Mouse (Mus musculus) embryonic fibroblast, embryonic 13.5 days (primary cell): ENCODE data around the gene Olfr1469.

ENCODE experiments used
- CTCF ChIP-seq: IDR thresholded peaks from 2 replicates; pipeline ENCODE4 v1.5.1; 2011; ENCODE audit warnings: mild to moderate bottlenecking, control low read depth, low read length, moderate library complexity, borderline replicate concordance; ENCODE audit not compliant: insufficient read depth
- POLR2A ChIP-seq: IDR thresholded peaks from 2 replicates; pipeline ENCODE4 v1.6.1; 2011; ENCODE audit warnings: low read depth, mild to moderate bottlenecking, control low read depth, low read length, moderate library complexity

- no peak for TF ChIP-seq CTCF
- no peak for TF ChIP-seq POLR2A
Measured at GRCm38 (mm10) chr19:13407549-13407948, at the start of gene Olfr1469.
